Mouse (Mus musculus) layer of hippocampus, postnatal 36 days (tissue): ENCODE results near the gene 2610021A01Rik. TPM values are rescaled to one million over a fixed set of nuclear protein-coding genes. Genes with fewer than 3 reads are reported as not detected.
A peak's percentile ranks its signal among the peaks of the same experiment; 100 is the strongest.
"Not testable (repeated sequence)": the region's sequence is repeated elsewhere in the genome, so short reads cannot be mapped to it uniquely, and the experiment has no call there.

ENCODE experiments used
- DNase-seq, 2 experiments: peaks; one replicate each; pipeline ENCODE4 v3.0.0; 2022
- total RNA-seq, 2 experiments: library from RNA; stranded (reverse); gene quantifications; 2 replicates each; pipeline ENCODE4 v1.2.3; 2021

Gene 2610021A01Rik
- 10 to 100 TPM; 32.1 to 41.3 TPM for total RNA-seq

DNA sequence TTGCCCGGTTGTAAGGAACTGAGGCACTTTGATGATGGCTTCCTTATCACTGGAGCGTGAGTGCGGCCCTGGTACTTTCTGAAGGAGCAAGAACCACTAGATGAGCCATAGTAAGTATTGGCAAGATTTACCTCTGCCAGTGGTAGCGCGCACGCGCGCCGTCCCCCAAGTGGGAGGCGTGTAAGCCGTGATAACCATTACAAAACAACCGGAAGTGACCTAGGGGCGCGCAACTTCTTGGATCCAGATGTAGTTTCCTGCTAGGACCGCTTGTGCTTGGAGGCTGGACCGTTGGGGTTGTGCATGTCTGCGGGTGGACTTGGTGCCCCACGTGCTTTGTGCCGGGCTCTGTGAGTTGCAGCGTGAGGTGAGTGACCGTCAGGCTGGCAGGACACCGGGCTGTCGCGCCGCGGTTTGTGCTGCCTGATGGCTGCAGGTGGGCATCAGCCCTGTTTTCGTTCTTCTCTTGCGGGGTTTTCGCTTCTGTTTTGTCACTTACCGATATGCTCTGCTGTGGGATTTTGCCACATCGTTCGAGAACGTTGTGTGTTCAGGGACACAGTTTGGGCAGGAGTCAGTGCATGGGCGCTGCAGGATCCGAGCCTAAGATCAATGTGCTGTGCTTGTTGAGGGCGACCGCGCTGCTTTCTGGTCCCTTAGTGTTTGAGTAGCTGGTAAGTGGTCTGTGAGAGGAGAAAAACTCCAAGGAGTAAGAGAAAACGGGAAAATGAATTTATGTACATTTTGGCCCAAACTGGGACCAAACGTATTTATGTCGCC is at the start of gene 2610021A01Rik:
2610021A01Rik (plus strand) TSS at position 197 of the 780 bp plus-strand sequence.
- DNase-seq, result peak; percentile 85 to 88

DNA sequence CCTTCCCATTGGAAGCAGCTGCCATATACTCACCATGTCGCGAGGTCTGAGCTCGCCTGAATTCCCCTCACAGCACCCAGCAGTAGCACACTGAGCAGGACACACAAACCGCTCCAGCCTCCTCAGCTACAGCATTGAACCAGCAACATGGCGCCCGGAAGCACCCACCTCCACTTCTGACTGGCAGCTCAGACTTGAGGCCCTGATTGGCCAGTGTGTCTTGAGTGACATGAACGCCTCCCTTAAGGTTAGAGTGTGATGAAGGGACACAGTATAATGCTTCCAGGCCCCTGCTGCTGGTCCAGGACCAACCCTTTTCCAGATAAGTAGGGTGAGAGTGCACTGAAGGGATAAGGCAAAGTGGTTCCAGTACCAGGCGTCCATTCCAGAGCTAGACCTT is 38.3 kb upstream of the 2610021A01Rik start:
- DNase-seq, result no peak

DNA sequence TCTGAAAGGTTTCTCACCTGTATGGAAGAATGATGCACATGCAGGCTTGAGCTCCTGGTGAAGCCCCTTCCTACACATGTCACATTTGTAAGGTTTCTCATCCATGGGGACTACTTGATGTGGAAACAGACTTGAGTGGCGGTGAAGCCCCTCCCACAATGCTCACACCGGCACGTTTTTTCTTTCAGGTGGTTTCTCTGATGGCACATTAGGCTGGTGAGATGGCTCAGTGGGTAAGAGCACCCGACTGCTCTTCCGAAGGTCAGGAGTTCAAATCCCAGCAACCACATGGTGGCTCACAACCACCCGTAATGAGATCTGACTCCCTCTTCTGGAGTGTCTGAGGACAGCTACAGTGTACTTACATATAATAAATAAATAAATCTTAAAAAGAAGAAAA is 25.5 kb upstream of the 2610021A01Rik start, which contains the start of gene Gm6871:
Gm6871 (minus strand) TSS at position 101 of the 400 bp plus-strand sequence.
- not testable (repeated sequence) for DNase-seq

DNA sequence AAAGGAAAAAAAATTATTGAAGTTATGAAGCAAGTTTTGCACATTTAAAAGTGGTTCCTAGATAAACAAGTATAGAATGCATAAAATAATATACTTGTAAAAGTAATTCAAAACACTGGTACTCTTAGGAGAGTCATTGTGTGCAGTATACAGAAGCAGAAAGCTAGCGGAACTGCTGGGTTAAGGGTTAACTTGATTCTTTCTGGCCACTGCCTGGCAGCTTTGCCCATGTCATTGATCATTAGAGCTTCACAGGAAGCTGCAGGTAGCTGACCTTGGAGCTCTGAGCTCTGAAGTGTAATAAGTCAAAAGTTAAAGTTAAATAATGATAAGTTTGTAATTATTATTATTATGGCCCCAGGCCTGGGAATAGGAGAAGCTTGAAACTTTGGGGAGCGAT is 21.1 kb upstream of the 2610021A01Rik start:
- no peak for DNase-seq

DNA sequence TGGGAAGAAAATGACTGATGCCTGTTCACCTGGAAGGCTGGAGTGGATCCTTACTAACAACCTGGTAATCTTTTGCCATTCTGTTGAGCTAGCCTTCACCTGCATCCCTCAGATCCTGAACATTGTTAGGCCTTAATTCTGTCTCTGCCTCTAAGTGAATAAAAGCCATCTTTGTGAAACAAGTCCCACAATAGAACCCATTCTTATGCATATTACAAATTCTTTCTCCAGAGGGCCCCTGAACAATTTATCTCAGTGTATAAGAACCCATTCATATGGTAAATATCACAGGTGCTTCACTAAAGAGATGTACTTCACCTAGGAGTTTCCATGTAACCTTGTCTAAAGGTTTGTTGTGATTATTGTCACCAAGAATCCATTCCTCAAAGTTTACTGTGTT is 17.0 kb upstream of the 2610021A01Rik start:
- DNase-seq, result no peak

DNA sequence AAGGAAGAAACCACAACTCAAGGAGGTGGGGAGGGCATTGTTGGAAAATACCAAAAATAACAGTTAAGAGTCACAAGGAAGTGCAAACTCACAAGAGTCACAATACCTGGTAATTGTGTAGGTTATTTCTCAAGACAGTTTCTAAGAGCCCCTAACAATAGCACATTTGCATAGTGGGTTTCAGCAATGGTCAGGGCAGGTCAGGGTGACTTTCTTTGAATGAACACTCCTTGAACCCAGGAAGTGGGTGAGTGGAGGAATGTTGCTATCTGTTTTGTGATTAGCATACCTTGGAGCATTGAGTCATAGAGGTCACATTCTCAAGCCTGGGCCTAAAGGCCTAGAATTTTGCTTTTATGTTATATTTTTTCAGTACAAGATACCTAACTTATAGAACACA is 11.2 kb upstream of the 2610021A01Rik start:
- DNase-seq, result not testable (repeated sequence)

DNA sequence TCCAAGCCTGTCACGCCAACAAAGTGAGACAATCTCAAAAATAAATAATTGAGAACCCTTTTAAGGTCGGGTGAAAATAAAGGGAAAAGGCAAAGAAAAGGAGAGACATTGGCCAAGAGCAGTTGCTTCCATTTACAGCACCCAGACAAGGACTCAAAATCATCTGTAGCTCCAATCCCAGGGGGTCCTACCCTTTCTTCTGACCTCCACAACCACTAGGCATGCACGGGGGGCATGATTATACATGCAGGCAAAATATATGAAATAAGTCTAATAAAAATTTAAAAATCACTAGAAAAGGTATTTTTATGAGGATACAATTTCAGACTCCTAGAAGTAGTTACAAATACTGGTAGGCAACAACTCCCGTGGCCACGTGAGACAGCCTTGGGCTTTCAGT is 415 bp upstream of the 2610021A01Rik start:
- no peak for DNase-seq

DNA sequence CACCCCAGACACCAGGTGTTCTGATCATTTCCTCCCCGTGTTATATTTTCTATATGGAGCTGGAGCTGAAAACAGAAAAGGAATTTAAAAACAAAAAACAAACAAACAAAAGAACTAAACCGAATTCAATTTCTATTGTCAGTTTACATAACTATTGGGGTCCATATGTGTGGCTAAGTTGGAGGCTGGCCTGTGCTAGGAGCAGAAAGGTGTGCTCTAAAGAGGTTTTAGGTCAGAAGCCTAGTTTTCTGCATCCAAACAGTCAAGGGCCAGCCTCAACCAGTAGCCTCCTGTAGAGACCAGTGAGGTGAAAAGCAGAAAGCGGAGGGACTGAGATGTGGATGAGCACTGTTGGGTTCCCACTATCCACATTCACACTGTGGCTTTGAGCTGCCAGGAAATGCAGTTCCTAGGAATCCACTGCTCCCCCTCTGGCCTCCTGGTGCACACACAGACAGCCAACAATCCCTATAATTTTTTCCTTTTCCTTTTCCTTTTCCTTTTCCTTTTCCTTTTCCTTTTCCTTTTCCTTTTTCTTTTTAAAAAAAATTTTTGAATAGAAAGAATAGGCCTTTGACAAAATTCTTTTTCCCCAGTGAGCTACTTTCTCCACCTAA is 1.0 kb downstream of the 2610021A01Rik start:
- no peak for DNase-seq

DNA sequence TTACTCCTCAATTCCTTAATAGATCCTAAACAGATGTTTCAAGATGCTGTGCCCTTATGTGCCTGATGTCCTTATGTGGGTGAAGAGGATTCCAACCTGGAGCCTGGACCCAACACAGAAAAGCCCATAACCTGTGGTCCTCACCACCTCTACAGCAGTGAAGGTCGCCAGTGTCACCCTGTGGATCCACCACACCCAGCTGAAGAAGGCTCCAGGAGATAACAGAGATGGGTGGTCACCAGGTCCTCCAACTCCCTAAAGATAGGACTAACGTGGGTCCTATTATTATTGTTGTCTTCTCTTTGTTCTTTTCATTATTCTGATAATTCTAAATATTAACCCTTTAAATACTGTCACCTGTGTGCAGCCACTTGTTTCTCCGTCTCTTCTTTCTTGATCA is 12.6 kb downstream of the 2610021A01Rik start:
- no peak for DNase-seq

DNA sequence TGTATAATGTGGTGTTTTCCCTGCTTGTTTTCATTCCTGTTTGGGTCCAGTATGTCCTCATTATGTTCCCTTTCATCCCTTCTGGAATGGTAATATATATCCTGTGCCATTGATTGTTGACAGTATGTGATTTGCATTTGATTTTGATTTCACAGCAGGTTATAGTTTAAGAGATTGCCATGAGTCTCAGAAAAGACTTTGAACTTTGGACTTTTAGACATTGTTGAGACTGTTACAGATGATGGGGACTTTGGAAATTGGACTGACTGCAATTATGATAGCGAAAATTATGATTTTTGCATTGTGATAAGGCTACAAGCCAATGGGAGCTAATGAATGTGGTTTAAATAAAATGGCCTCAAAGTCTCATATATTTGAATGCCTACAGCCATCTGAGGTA is 17.2 kb downstream of the 2610021A01Rik start:
- DNase-seq, result not testable (repeated sequence)

DNA sequence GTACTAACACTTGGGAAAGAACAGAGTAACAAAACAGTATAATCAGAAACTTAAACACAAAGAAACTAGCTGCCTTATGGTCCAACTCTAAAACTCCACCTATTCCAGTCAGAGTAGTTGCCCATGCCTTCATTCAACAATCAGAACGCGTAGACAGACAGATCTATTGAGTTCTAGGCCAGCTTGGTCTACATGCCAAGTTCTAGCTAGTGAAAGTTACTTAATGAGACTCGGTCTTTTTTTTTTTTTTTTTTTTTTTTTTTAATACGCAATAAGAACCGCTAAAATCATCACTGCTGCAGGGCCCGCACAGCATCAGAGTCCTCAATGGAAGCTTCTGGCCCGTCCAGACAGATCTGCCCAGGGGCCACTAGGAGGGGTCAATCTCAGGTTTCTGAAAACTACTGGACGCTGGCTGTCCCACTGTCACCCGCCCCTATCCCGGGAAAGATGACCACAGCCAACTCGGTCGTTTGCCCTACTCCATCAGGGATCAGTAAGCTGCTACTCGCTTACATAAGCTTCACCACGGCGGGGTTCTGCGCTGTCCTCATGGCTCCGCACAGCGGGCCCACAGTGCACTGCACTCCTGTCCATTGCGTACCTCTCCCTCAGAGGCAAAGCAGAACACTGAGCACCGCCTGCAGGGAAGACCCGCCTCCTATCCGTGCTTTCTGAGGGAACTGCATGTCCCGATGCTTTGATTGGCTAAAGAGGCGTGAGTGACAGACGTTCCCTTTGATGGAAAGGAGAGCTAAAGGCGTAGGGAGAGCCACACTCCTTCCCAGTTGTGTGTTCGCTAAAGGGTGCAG is 33.6 kb downstream of the 2610021A01Rik start, which contains the start of gene Zfp788:
Zfp788 (plus strand) TSS at position 795 of the 812 bp plus-strand sequence.
- DNase-seq, result peak; percentile 95 to 96

DNA sequence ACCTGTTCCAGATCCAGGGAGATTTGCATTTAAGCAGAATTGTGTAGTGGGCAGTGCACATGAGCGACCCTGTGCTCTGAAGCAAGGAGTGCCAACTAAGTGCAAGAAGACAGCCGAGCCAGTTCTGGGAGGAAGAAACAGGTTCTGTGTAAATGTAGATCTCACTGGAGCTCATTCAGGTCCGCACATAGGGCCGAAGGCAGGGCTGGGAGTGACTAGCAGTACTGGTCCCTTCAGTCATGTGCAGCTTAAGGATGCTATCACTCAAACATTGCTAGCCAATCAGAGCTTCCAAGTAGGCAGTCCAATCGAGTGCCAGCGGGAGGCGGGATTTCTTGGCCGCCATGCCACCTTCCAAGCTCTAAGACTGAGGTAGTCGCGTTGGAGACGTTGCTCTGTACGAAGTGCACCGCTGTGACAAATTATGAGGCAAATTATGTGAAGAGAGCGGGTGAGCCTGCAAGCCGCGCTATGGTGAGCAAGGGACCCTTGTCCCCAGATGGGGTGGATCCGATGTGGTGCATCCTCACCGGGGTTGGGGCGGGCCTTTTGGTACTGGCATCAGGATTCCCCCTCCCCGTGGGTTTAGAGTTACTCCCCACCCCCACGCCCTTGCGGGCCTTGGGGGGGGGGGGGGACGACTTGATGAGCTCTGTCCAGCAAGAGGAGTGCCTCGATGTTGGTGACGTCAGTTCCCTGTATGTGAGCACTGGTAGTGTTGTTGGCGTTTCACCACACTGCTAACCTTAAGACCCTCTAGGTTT is 34.4 kb downstream of the 2610021A01Rik start:
- peak; percentile 90 for DNase-seq

DNA sequence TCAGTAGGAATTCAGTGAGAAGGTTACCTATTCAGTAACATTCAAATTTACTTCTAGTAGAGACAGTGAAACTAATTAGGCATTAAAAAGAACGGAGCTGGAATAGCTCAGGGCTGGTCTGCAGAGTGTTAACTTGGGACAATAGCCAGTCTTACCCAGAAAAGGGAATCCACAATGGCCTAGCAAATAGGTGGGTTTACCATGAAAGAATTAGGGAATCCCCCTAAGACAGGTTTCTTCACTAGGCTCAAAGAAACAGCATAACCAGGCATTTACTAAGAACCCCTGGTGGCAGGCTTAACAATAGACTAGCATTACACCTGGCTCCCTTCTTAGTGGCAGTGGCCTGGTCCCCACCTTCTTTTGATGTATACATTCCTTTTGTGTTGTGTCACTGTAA is 75.3 kb downstream of the 2610021A01Rik start:
- DNase-seq, result not testable (repeated sequence)

Other genes starting within 250 kb of the 2610021A01Rik start
- 10 to 100 TPM; 12.0 to 12.4 TPM for gene AI987944, start 205.9 kb upstream of the 2610021A01Rik start, total RNA-seq
- gene Vmn2r57, start 150.5 kb upstream of the 2610021A01Rik start, total RNA-seq, result under 1 TPM; 0.35 TPM
- gene Gm20449, start 99.8 kb upstream of the 2610021A01Rik start, total RNA-seq, result under 1 TPM; 0.17 to 0.33 TPM
- 10 to 100 TPM in 1 of 2 experiments, 1 to 10 TPM in 1; 8.6 to 11.1 TPM for gene AW146154, start 99.3 kb upstream of the 2610021A01Rik start, total RNA-seq
- gene Gm6871, start 25.6 kb upstream of the 2610021A01Rik start, total RNA-seq, result not detected
- 10 to 100 TPM; 34.8 to 37.8 TPM for gene Zfp788, start 34.0 kb downstream of the 2610021A01Rik start, total RNA-seq